Mouse (Mus musculus) thymus, postnatal 25 days (tissue): ENCODE results near the gene Elf2.
"Not testable (repeated sequence)": the region's sequence is repeated elsewhere in the genome, so short reads cannot be mapped to it uniquely, and the experiment has no call there.

Experiments used
- DNase-seq: peaks from one replicate; pipeline ENCODE4 v3.0.0; 2022

Elf2 gene

GRCm38 (mm10) chr3:51327429-51327797 is 13.1 kb downstream of the Elf2 start:
- no peak for DNase-seq

- no peak for DNase-seq
These were observed 13.6 kb downstream of the Elf2 start for GRCm38 (mm10) chr3:51326664-51327428.

- no peak for DNase-seq
These were observed 15.0 kb downstream of the Elf2 start for GRCm38 (mm10) chr3:51325475-51325874.

DNA sequence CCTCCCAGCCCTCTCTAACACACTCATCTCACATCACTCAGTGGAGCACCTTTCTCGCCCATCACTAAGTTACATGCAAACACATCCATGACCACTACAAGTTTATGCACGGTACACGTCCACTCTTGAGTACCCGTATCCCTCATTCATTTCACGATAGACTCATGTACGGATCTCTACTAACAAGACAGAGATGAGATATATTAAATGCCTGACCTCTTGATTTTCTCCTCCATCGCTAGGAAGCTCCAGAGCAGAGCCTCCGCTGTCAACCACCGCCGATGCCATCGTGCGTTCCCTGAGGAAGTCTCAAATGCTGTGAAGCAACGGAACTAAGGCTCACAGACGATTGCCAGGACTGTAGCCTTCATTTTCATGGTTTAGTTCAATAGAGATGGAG is 17.5 kb downstream of the Elf2 start:
- no peak for DNase-seq

- no peak for DNase-seq
These were observed 18.1 kb downstream of the Elf2 start for GRCm38 (mm10) chr3:51322326-51322725.

GRCm38 (mm10) chr3:51321141-51321540 is 19.3 kb downstream of the Elf2 start:
- DNase-seq, result no peak

- not testable (repeated sequence) for DNase-seq
These were observed 22.4 kb downstream of the Elf2 start for GRCm38 (mm10) chr3:51318053-51318452.

- DNase-seq, result no peak
These were observed 23.6 kb downstream of the Elf2 start for GRCm38 (mm10) chr3:51316876-51317275.

DNA sequence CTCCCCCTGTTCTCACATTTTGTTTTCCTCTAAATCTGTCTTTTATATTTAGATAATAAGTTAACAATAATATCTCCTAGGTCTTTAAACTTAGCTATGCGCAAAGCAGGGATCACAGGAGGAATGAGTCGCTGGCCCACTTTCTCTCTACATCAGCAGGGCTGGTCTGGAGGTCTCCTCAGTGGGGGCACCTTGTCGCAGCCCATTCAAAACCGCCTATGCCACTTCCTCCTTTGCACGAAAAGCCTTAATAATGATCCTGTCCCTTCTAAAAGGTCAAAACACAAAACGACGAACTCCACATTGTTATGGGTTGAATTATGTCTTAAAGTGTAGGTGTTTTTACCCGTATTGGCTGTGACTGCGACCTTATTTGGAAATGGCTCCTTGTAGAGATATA is 28.8 kb downstream of the Elf2 start:
- no peak for DNase-seq

DNA sequence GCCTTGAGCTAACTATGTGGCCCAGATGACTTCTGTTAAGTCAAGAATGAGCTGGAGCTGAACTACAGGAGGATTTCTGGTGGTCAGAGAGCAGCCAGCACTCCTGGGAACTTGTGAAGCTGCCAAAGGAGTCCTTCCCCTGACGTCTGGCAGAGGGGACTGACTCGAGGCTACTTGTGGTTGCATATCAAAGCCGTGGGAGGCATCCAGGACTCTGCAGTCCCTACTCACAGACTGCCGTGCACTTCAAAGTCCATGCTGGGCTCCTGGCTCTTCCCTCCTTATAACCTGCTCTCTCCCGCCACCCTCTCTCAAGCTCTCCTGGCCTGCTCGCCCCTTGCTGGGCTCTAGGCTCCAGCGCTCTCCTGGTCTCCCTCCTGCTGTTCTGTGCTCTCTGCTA is 30.4 kb downstream of the Elf2 start:
- DNase-seq, result no peak

GRCm38 (mm10) chr3:51306621-51307020 is 33.8 kb downstream of the Elf2 start:
- no peak for DNase-seq

GRCm38 (mm10) chr3:51305961-51306360 is 34.5 kb downstream of the Elf2 start:
- no peak for DNase-seq

DNA sequence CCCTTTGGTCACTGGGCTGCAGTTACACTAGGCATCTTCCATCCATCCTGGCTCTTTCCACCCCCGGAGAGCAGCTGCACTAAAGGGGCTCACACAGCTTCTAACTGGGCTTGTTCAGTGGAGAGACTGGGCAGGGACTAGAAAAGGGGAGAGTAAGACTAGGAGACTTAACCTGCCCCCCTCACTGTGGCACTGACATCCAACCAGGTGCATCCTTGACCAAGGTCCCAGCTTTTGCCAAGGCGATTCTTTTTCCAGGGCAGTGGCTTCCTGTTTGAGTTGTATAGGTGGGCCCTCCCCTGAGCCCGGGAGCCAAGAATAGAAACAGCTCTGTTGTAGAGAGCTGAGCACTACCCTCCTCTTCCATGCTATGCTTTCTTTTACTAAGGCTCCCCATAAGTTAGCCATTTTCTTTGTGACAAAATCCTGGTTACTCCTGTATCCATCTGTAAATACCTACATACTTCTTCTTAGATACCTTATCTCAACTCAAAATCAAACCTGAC is 37.4 kb downstream of the Elf2 start:
- no peak for DNase-seq

- no peak for DNase-seq
These were observed 38.9 kb downstream of the Elf2 start for GRCm38 (mm10) chr3:51301583-51301982.

DNA sequence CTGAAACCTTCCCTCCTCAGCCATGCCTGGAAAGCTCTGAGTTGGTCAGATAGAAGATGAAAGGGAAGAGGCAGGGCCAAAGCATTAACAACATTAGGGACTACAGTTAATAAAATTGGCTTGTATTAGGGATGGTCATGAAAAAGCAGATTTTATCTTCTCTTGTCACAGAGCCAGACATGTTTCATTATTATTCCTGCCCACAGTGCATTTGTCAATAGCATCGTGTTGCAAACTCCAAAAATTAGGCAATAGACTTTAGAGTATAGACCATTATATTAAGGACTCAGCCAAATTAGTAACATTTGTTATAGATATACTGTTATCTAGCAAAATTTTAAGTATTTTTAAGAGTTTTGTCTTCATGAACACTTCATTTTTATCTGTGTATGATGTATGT is 43.7 kb downstream of the Elf2 start:
- DNase-seq, result no peak

GRCm38 (mm10) chr3:51295225-51295624 is 45.2 kb downstream of the Elf2 start:
- DNase-seq, result no peak

DNA sequence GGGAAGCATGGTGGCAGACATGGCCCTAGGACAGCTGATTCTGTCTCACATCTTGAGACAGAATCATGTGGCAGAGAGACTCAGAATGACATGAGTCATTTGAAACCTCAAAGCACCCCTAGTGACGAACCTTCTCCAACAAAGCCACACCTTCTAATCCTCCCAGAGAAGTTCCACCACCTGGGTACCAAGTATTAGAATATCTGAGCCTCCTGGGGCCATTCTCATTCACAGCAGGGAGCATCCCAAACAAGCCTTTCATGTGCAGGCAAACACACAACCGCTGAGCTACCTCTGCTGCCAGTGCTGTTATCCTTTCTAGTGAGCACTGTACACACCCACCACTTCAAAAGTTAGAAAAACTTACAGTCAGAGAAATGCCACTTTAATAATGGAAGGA is 46.2 kb downstream of the Elf2 start:
- DNase-seq, result no peak

GRCm38 (mm10) chr3:51288880-51289821 is 51.3 kb downstream of the Elf2 start:
- DNase-seq, result peak; percentile 83

GRCm38 (mm10) chr3:51284375-51284774 is 56.1 kb downstream of the Elf2 start:
- DNase-seq, result no peak

- no peak for DNase-seq
These were observed 58.7 kb downstream of the Elf2 start for GRCm38 (mm10) chr3:51281727-51282126.

GRCm38 (mm10) chr3:51278433-51278832 is 62.0 kb downstream of the Elf2 start:
- DNase-seq, result no peak

DNA sequence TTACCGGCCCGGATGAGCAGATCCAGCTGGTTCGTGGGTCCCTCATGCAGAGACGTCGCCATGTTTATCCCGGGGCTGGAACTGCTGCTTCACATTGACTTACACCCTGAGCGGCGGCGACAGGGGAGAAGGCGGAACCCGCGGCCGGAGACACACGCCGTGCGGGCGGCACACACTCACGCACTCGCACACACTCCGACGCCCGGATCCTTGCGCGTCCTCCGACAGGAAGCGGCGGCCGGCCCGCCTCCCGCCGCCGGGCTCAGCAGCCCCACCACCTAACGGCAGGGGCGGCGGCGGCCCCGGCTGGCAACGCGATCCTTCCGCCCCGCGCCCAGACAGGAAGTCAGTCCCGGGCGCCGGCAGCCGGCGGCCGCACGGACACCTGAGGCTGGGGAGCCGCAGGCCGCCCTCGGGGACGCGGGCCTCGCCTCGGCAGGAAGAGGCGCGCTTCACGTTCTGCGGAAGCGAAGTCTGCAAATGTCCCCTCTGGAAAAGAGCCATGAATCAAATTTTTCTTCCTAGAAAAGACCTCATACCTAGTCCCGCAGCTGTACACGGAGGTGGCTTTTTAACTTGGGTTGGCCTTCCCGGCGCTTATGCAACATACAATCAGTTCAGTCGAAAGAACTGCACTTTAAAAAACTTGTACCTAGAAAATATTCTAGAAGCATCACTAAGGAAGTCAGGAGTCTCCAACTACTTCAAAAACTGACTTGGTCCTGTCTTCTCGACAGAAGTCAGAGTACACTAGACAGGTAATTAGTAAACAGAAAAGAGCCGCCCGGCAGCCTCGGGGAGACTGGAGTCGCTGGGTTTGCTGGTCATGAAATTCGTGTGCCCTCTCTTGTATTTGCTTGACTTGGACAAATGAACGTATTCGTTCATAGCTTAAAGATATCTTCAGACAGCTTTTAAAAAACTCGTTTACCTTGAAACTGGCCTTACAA is 63.0 kb downstream of the Elf2 start:
- peak; percentile 89 for DNase-seq
